27 mouse cellular contexts compared by ENCODE assay signal in the genomic region with DNA sequence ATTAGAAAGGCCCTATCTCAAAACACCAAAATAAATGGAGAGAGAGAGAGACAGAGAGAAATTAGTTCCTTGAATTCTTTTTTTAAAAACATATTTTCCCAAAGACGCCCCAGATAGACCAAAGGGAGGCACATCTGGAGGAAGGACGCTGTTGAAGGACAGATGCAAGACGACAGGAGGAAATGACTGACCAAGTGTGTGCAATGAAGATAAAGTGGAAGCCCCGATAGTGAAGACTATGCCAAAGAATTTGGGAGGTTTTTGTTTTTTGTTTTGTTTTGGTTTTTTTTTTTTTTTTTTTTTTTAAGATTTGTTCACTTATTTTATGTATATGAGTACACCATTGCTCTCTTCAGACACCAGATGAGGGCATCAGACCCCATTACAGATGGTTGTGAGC.
"Had no signal": no experiment of that assay in that cellular context is flagged by ENCODE, and none has a peak within 500 bp of the region (broad histone marks: within the 10 kb centered on the region; RNA-seq: fewer than 3 reads in every experiment).

No protein-coding gene starts in this region.

- H3K4me2 ChIP-seq: heart, embryonic 11.5 days; heart, embryonic 13.5 days; heart, embryonic 15.5 days; hindbrain, embryonic 12.5 days; hindbrain, embryonic 14.5 days; intestine, embryonic 15.5 days; limb, embryonic 13.5 days; limb, embryonic 15.5 days; liver, embryonic 13.5 days; liver, embryonic 15.5 days had no signal

- H3K4me3 ChIP-seq: gastrocnemius, adult 2 months; heart, adult 2 months; heart, embryonic 13.5 days; heart, embryonic 15.5 days; hindbrain, embryonic 10.5 days; hindbrain, embryonic 12.5 days; intestine, embryonic 15.5 days; limb, embryonic 13.5 days; limb, embryonic 15.5 days; liver, embryonic 13.5 days; liver, embryonic 15.5 days had no signal

- H3K9ac ChIP-seq: heart, embryonic 13.5 days; heart, embryonic 15.5 days; hindbrain, embryonic 12.5 days; hindbrain, embryonic 14.5 days; intestine, embryonic 15.5 days; limb, embryonic 13.5 days; limb, embryonic 15.5 days; liver, embryonic 13.5 days; liver, embryonic 15.5 days had no signal

- ATAC-seq: hindbrain, embryonic 16.5 days; inflammation-experienced regulatory T-cells, adult 6 months; intestine, embryonic 15.5 days; intestine, postnatal 0 days had no signal

- H3K36me3 ChIP-seq: heart, embryonic 13.5 days; heart, embryonic 15.5 days; hindbrain, embryonic 10.5 days; hindbrain, embryonic 12.5 days; intestine, embryonic 15.5 days; limb, embryonic 13.5 days; limb, embryonic 15.5 days; liver, embryonic 13.5 days; liver, embryonic 15.5 days had no signal

- H3K27me3 ChIP-seq: heart, embryonic 13.5 days; heart, embryonic 15.5 days; hindbrain, embryonic 12.5 days; intestine, embryonic 15.5 days; limb, embryonic 15.5 days; liver, embryonic 13.5 days; liver, embryonic 15.5 days had no signal

- H3K27ac ChIP-seq: heart, adult 2 months; heart, embryonic 13.5 days; heart, embryonic 15.5 days; hindbrain, embryonic 10.5 days; hindbrain, embryonic 12.5 days; hindbrain, embryonic 14.5 days; intestine, embryonic 15.5 days; limb, embryonic 13.5 days; liver, embryonic 15.5 days had no signal

- DNase-seq: gastrocnemius, adult 2 months; gastrocnemius, postnatal 10 days; gastrocnemius, postnatal 25 days; heart, postnatal 14 days; heart, postnatal 36 days; kidney, adult 18-20 months; kidney, adult 8-10 months; kidney, postnatal 10 days; kidney, postnatal 36 days; layer of hippocampus, adult 9-11 months; layer of hippocampus, postnatal 36 days; left cerebral cortex, postnatal 4 days; liver, embryonic 13.5 days had no signal

- H3K9me3 ChIP-seq: heart, embryonic 13.5 days; heart, embryonic 15.5 days; hindbrain, embryonic 10.5 days; hindbrain, embryonic 12.5 days; intestine, embryonic 15.5 days; limb, embryonic 13.5 days; limb, embryonic 15.5 days; liver, embryonic 13.5 days; liver, embryonic 15.5 days had no signal
